Mouse (Mus musculus) embryo, embryonic 10.5 days (tissue): ENCODE data around the gene Sema7a.

Source experiments
- DNase-seq: peaks from one replicate; pipeline ENCODE4 v3.0.0-alpha.2; 2015; ENCODE audit warnings: low spot score

Sema7a gene

GRCm38 (mm10) chr9:57975200-57975821 lies 35.4 kb downstream of the Sema7a start:
- DNase-seq: no peak

- no peak for DNase-seq
Observed at GRCm38 (mm10) chr9:57978025-57978424, 38.1 kb downstream of the Sema7a start.

- DNase-seq: no peak
Observed at GRCm38 (mm10) chr9:57978858-57979257, 38.9 kb downstream of the Sema7a start.

GRCm38 (mm10) chr9:57980570-57980969 lies 40.7 kb downstream of the Sema7a start:
- no peak for DNase-seq

- no peak for DNase-seq
Observed at GRCm38 (mm10) chr9:57985304-57985703, 45.4 kb downstream of the Sema7a start.

- no peak for DNase-seq
Observed at GRCm38 (mm10) chr9:57986293-57986692, 46.4 kb downstream of the Sema7a start.

- DNase-seq: no peak
Observed at GRCm38 (mm10) chr9:57988098-57988497, 48.2 kb downstream of the Sema7a start.

- no peak for DNase-seq
Observed at GRCm38 (mm10) chr9:57989309-57989708, 49.4 kb downstream of the Sema7a start.

- DNase-seq: peak; percentile 77
Observed at GRCm38 (mm10) chr9:57990438-57991110, 50.7 kb downstream of the Sema7a start.

GRCm38 (mm10) chr9:57992060-57992459 lies 52.1 kb downstream of the Sema7a start:
- DNase-seq: no peak

- DNase-seq: no peak
Observed at GRCm38 (mm10) chr9:57992781-57993591, 53.1 kb downstream of the Sema7a start.

- DNase-seq: peak; percentile 75
Observed at GRCm38 (mm10) chr9:57995282-57995681, 55.4 kb downstream of the Sema7a start.

GRCm38 (mm10) chr9:57997511-57998031 lies 57.7 kb downstream of the Sema7a start:
- DNase-seq: no peak

- DNase-seq: peak; percentile 89
Observed at GRCm38 (mm10) chr9:57998032-57998659, 58.2 kb downstream of the Sema7a start.

GRCm38 (mm10) chr9:57998685-57999084 lies 58.8 kb downstream of the Sema7a start:
- no peak for DNase-seq

GRCm38 (mm10) chr9:57999676-58000075 lies 59.8 kb downstream of the Sema7a start:
- DNase-seq: no peak

GRCm38 (mm10) chr9:58003272-58003671 lies 63.4 kb downstream of the Sema7a start:
- DNase-seq: no peak

GRCm38 (mm10) chr9:58005753-58006461 lies 66.0 kb downstream of the Sema7a start, which contains the start of gene Cyp11a1:
TSS of gene Cyp11a1 (plus strand) at chr9:58006411.
- DNase-seq: no peak

GRCm38 (mm10) chr9:58008336-58009014 lies 68.6 kb downstream of the Sema7a start:
- DNase-seq: no peak

- DNase-seq: peak; percentile 88
Observed at GRCm38 (mm10) chr9:58009015-58009362, 69.1 kb downstream of the Sema7a start.

GRCm38 (mm10) chr9:58009588-58009987 lies 69.7 kb downstream of the Sema7a start:
- DNase-seq: no peak
